ENCODE assay signal across 11 mouse cellular contexts in the genomic region with DNA sequence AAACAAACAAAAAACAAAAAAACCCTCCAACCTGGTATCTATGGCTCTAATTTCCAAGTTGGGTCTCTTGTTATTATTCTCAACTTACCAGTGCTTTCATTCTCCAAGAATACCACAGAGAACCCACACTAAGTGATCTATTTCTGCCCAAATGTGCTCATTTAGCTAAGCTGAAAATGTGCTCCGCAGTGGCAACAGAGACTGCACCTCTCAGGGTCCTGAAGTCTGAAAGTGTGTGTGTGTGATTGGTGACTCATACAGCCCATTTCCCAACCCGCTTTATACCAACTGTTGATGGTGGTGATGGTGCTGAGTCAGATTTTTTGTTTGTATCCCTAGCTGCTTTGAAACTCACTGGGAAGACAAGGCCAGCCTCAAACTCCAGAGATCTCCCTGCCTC.
"Had no signal": no experiment of that assay in that cellular context is flagged by ENCODE, and none has a peak within 500 bp of the region (broad histone marks: within the 10 kb centered on the region; RNA-seq: fewer than 3 reads in every experiment).

No protein-coding gene starts in this region.

- DNase-seq: liver, postnatal 0 days; lung, adult 2 months; lung, postnatal 14 days; lung, postnatal 36 days; retina, postnatal 1 day; right cerebral cortex, postnatal 25 days; right cerebral cortex, postnatal 4 days; spleen, adult 18-20 months; thymus, adult 2 months; thymus, postnatal 25 days; thymus, postnatal 4 days had no signal
